Mouse (Mus musculus): ENCODE data around the gene Rab26. TPM values are rescaled to one million over a fixed set of nuclear protein-coding genes. Genes with fewer than 3 reads are reported as not detected.

Rab26 gene
- polyA plus RNA-seq, 1 experiment from 2014 or later: 1.4 TPM

GRCm38 (mm10) chr17:24565092-24565491 is 31.1 kb upstream of the Rab26 start:
- Histone ChIP-seq H3K9ac (replicated peaks; ENCODE audit: low read length) (no peak overlapping the region), H3K4me3 (ENCODE audit: low read depth, low read length) (no peak overlapping the region), H3K27me3 (ENCODE audit: control insufficient read depth, insufficient read depth, low read length) (no peaks in the 10 kb centered on the region), H3K36me3 (replicated peaks; ENCODE audit: control insufficient read depth, insufficient read depth, low read depth, low read length) (peaks cover 2% of the 10 kb centered on the region), H3K4me2 (ENCODE audit: low read depth, low read length) (no peak overlapping the region), H3K4me1 (ENCODE audit: control insufficient read depth, insufficient read depth, low read length) (no peaks in the 10 kb centered on the region), H3K9me3 (replicated peaks; ENCODE audit: control insufficient read depth, low read length) (no peaks in the 10 kb centered on the region), H3K27ac (replicated peaks; ENCODE audit: low read depth, low read length) (no peak overlapping the region)
- 86% methylated on average over 3 of the region's 3 CpGs for WGBS
- DNase-seq (ENCODE audit: low spot score): no peak
- no peak for ATAC-seq (replicated peaks; ENCODE audit: insufficient number of reproducible peaks, low FRiP score, low TSS enrichment, low read depth)

GRCm38 (mm10) chr17:24564422-24564821 is 30.4 kb upstream of the Rab26 start:
- Histone ChIP-seq H3K36me3 (replicated peaks; ENCODE audit: control insufficient read depth, insufficient read depth, low read depth, low read length) (peaks cover 2% of the 10 kb centered on the region), H3K27me3 (ENCODE audit: control insufficient read depth, insufficient read depth, low read length) (no peaks in the 10 kb centered on the region), H3K4me1 (ENCODE audit: control insufficient read depth, insufficient read depth, low read length) (no peaks in the 10 kb centered on the region), H3K4me3 (ENCODE audit: low read depth, low read length) (no peak overlapping the region), H3K27ac (replicated peaks; ENCODE audit: low read depth, low read length) (no peak overlapping the region), H3K9me3 (replicated peaks; ENCODE audit: control insufficient read depth, low read length) (no peaks in the 10 kb centered on the region), H3K9ac (replicated peaks; ENCODE audit: low read length) (no peak overlapping the region), H3K4me2 (ENCODE audit: low read depth, low read length) (no peak overlapping the region)
- DNase-seq (ENCODE audit: low spot score) (no peak), ATAC-seq (replicated peaks; ENCODE audit: insufficient number of reproducible peaks, low FRiP score, low TSS enrichment, low read depth) (no peak)
- WGBS: 84% methylated on average over 4 of the region's 4 CpGs

- Histone ChIP-seq H3K27me3 (ENCODE audit: control insufficient read depth, insufficient read depth, low read length) (no peaks in the 10 kb centered on the region), H3K9me3 (replicated peaks; ENCODE audit: control insufficient read depth, low read length) (no peaks in the 10 kb centered on the region), H3K4me2 (ENCODE audit: low read depth, low read length) (no peak overlapping the region), H3K4me1 (ENCODE audit: control insufficient read depth, insufficient read depth, low read length) (no peaks in the 10 kb centered on the region), H3K36me3 (replicated peaks; ENCODE audit: control insufficient read depth, insufficient read depth, low read depth, low read length) (peaks cover 2% of the 10 kb centered on the region), H3K4me3 (ENCODE audit: low read depth, low read length) (no peak overlapping the region), H3K27ac (replicated peaks; ENCODE audit: low read depth, low read length) (no peak overlapping the region), H3K9ac (replicated peaks; ENCODE audit: low read length) (no peak overlapping the region)
- DNase-seq (ENCODE audit: low spot score) (no peak), ATAC-seq (replicated peaks; ENCODE audit: insufficient number of reproducible peaks, low FRiP score, low TSS enrichment, low read depth) (no peak)
- WGBS: 81% methylated on average over 5 of the region's 5 CpGs
These were observed 29.6 kb upstream of the Rab26 start for GRCm38 (mm10) chr17:24563638-24564037.

GRCm38 (mm10) chr17:24561592-24561991 is 27.6 kb upstream of the Rab26 start:
- no peak for ATAC-seq (replicated peaks; ENCODE audit: insufficient number of reproducible peaks, low FRiP score, low TSS enrichment, low read depth)
- no peak overlapping the region for H3K4me3 ChIP-seq (ENCODE audit: low read depth, low read length)
- H3K9me3 ChIP-seq (replicated peaks; ENCODE audit: control insufficient read depth, low read length): no peaks in the 10 kb centered on the region
- WGBS: 88% methylated on average over 2 of the region's 2 CpGs
- H3K36me3 ChIP-seq (replicated peaks; ENCODE audit: control insufficient read depth, insufficient read depth, low read depth, low read length): peaks cover 2% of the 10 kb centered on the region
- H3K4me1 ChIP-seq (ENCODE audit: control insufficient read depth, insufficient read depth, low read length): no peaks in the 10 kb centered on the region
- H3K27ac ChIP-seq (replicated peaks; ENCODE audit: low read depth, low read length): no peak overlapping the region
- DNase-seq (ENCODE audit: low spot score): no peak
- H3K4me2 ChIP-seq (ENCODE audit: low read depth, low read length): no peak overlapping the region
- no peaks in the 10 kb centered on the region for H3K27me3 ChIP-seq (ENCODE audit: control insufficient read depth, insufficient read depth, low read length)
- H3K9ac ChIP-seq (replicated peaks; ENCODE audit: low read length): no peak overlapping the region

GRCm38 (mm10) chr17:24560301-24561028 is 26.5 kb upstream of the Rab26 start:
- H3K36me3 ChIP-seq (replicated peaks; ENCODE audit: control insufficient read depth, insufficient read depth, low read depth, low read length): peaks cover 2% of the 10 kb centered on the region
- no peaks in the 10 kb centered on the region for H3K9me3 ChIP-seq (replicated peaks; ENCODE audit: control insufficient read depth, low read length)
- H3K4me2 ChIP-seq (ENCODE audit: low read depth, low read length): no peak overlapping the region
- no peak overlapping the region for H3K27ac ChIP-seq (replicated peaks; ENCODE audit: low read depth, low read length)
- no peak for DNase-seq (ENCODE audit: low spot score)
- ATAC-seq (replicated peaks; ENCODE audit: insufficient number of reproducible peaks, low FRiP score, low TSS enrichment, low read depth): no peak
- H3K27me3 ChIP-seq (ENCODE audit: control insufficient read depth, insufficient read depth, low read length): no peaks in the 10 kb centered on the region
- WGBS: 91% methylated on average over 5 of the region's 5 CpGs
- H3K4me3 ChIP-seq (ENCODE audit: low read depth, low read length): no peak overlapping the region
- H3K9ac ChIP-seq (replicated peaks; ENCODE audit: low read length): no peak overlapping the region
- no peaks in the 10 kb centered on the region for H3K4me1 ChIP-seq (ENCODE audit: control insufficient read depth, insufficient read depth, low read length)

- no peak overlapping the region for H3K4me3 ChIP-seq (ENCODE audit: low read depth, low read length)
- 58% methylated on average over 3 of the region's 3 CpGs for WGBS
- H3K9ac ChIP-seq (replicated peaks; ENCODE audit: low read length): 0 out of 2 replicates have a peak overlapping the region, but pooled peaks have one; percentile 6
- DNase-seq (ENCODE audit: low spot score) (no peak), ATAC-seq (replicated peaks; ENCODE audit: insufficient number of reproducible peaks, low FRiP score, low TSS enrichment, low read depth) (peak; percentile 64)
- H3K9me3 ChIP-seq (replicated peaks; ENCODE audit: control insufficient read depth, low read length): no peaks in the 10 kb centered on the region
- H3K36me3 ChIP-seq (replicated peaks; ENCODE audit: control insufficient read depth, insufficient read depth, low read depth, low read length): no peaks in the 10 kb centered on the region; the same call in 1 of the 2 replicates
- no peaks in the 10 kb centered on the region for H3K27me3 ChIP-seq (ENCODE audit: control insufficient read depth, insufficient read depth, low read length)
- H3K4me1 ChIP-seq (ENCODE audit: control insufficient read depth, insufficient read depth, low read length): no peaks in the 10 kb centered on the region
- peak overlapping the region; percentile 52; the same call in 1 of the 2 replicates for H3K27ac ChIP-seq (replicated peaks; ENCODE audit: low read depth, low read length)
- no peak overlapping the region for H3K4me2 ChIP-seq (ENCODE audit: low read depth, low read length)
These were observed 25.1 kb upstream of the Rab26 start for GRCm38 (mm10) chr17:24559146-24559545.

GRCm38 (mm10) chr17:24558600-24559099 is 24.6 kb upstream of the Rab26 start:
- no peak for DNase-seq (ENCODE audit: low spot score)
- no peak overlapping the region for H3K4me3 ChIP-seq (ENCODE audit: low read depth, low read length)
- no peaks in the 10 kb centered on the region for H3K9me3 ChIP-seq (replicated peaks; ENCODE audit: control insufficient read depth, low read length)
- 58% methylated on average over 4 of the region's 4 CpGs for WGBS
- H3K27ac ChIP-seq (replicated peaks; ENCODE audit: low read depth, low read length): 0 out of 2 replicates have a peak overlapping the region, but pooled peaks have one; percentile 52
- no peaks in the 10 kb centered on the region for H3K4me1 ChIP-seq (ENCODE audit: control insufficient read depth, insufficient read depth, low read length)
- H3K9ac ChIP-seq (replicated peaks; ENCODE audit: low read length): 0 out of 2 replicates have a peak overlapping the region, but pooled peaks have one; percentile 6
- no peaks in the 10 kb centered on the region; the same call in 1 of the 2 replicates for H3K36me3 ChIP-seq (replicated peaks; ENCODE audit: control insufficient read depth, insufficient read depth, low read depth, low read length)
- peak; percentile 54; the same call in 1 of the 2 replicates for ATAC-seq (replicated peaks; ENCODE audit: insufficient number of reproducible peaks, low FRiP score, low TSS enrichment, low read depth)
- H3K27me3 ChIP-seq (ENCODE audit: control insufficient read depth, insufficient read depth, low read length): no peaks in the 10 kb centered on the region
- H3K4me2 ChIP-seq (ENCODE audit: low read depth, low read length): no peak overlapping the region

GRCm38 (mm10) chr17:24557091-24557490 is 23.1 kb upstream of the Rab26 start:
- DNase-seq (ENCODE audit: low spot score) (no peak), ATAC-seq (replicated peaks; ENCODE audit: insufficient number of reproducible peaks, low FRiP score, low TSS enrichment, low read depth) (no peak)
- Histone ChIP-seq H3K27me3 (ENCODE audit: control insufficient read depth, insufficient read depth, low read length) (no peaks in the 10 kb centered on the region), H3K4me2 (ENCODE audit: low read depth, low read length) (no peak overlapping the region), H3K4me1 (ENCODE audit: control insufficient read depth, insufficient read depth, low read length) (no peaks in the 10 kb centered on the region), H3K27ac (replicated peaks; ENCODE audit: low read depth, low read length) (no peak overlapping the region), H3K9me3 (replicated peaks; ENCODE audit: control insufficient read depth, low read length) (no peaks in the 10 kb centered on the region), H3K4me3 (ENCODE audit: low read depth, low read length) (no peak overlapping the region), H3K36me3 (replicated peaks; ENCODE audit: control insufficient read depth, insufficient read depth, low read depth, low read length) (no peaks in the 10 kb centered on the region; the same call in 1 of the 2 replicates), H3K9ac (replicated peaks; ENCODE audit: low read length) (no peak overlapping the region)
- WGBS: 89% methylated on average over 7 of the region's 7 CpGs

Measured in embryonic facial prominence, embryonic 11.5 days (tissue).